Mouse (Mus musculus) thymus, adult 2 months (tissue): Measurements from ENCODE around the gene Bcl3. TPM values are rescaled to one million over a fixed set of nuclear protein-coding genes. Genes with fewer than 3 reads are reported as not detected.

ENCODE experiments used
- DNase-seq: peaks from one replicate; pipeline ENCODE4 v3.0.0; 2021
- H3K27ac ChIP-seq: fragments of 200-500 bp; 2 replicates; pipeline ENCODE4 v1.5.1; 2012; ENCODE audit warnings: low read length, control low read depth; ENCODE audit not compliant: control insufficient read depth, insufficient read depth
- H3K27me3 ChIP-seq: fragments of 200-500 bp; 2 replicates; pipeline ENCODE4 v1.6.1; 2012; ENCODE audit warnings: mild to moderate bottlenecking, low read length, moderate library complexity, mixed read lengths; ENCODE audit not compliant: control insufficient read depth, insufficient read depth
- H3K36me3 ChIP-seq: fragments of 200-500 bp; 2 replicates; pipeline ENCODE4 v1.6.1; 2012; ENCODE audit warnings: mild to moderate bottlenecking, low read length, moderate library complexity; ENCODE audit not compliant: control insufficient read depth, insufficient read depth
- H3K4me1 ChIP-seq: fragments of 200-500 bp; replicated peaks from 2 replicates; pipeline ENCODE4 v1.6.1; 2012; ENCODE audit warnings: low read length; ENCODE audit not compliant: control insufficient read depth, insufficient read depth
- H3K4me3 ChIP-seq: fragments of 200-500 bp; 2 replicates; pipeline ENCODE4 v1.5.1; 2012; ENCODE audit warnings: mild to moderate bottlenecking, low read length, control low read depth, moderate library complexity; ENCODE audit not compliant: control insufficient read depth, insufficient read depth
- CTCF ChIP-seq: fragments of 200-500 bp; IDR thresholded peaks from 2 replicates; pipeline ENCODE4 v1.5.1; 2012; ENCODE audit warnings: mild to moderate bottlenecking, control low read depth, low read length, moderate library complexity, borderline replicate concordance; ENCODE audit not compliant: control insufficient read depth, poor library complexity, insufficient read depth; ENCODE audit errors: extremely low read depth
- POLR2A ChIP-seq: fragments of 200-500 bp; IDR thresholded peaks from 2 replicates; pipeline ENCODE4 v1.6.1; 2012; ENCODE audit warnings: mild to moderate bottlenecking, low read length, control low read depth, moderate library complexity; ENCODE audit not compliant: control insufficient read depth, poor library complexity, insufficient read depth; ENCODE audit errors: extremely low read depth
- WGBS: fragments of 180-500 bp; shearing (Covaris S2); methylation state at CpG from one replicate; pipeline ENCODE4 v1.1.7; 2018; 5-methylcytosine and 5-hydroxymethylcytosine counted together
- polyA plus RNA-seq: library from polyadenylated mRNA; depleted of rRNA; stranded (reverse); fragments of >200 nt; gene quantifications from 2 replicates; pipeline ENCODE4 v1.2.3, GENCODE M21; 2012

Bcl3 gene
- polyA plus RNA-seq, 1 experiment = 54.4 TPM

- TF ChIP-seq POLR2A (no peak), CTCF (no peak)
- H3K36me3 ChIP-seq = no peaks in the 10 kb centered on the region
- H3K27me3 ChIP-seq = no peaks in the 10 kb centered on the region
- WGBS = 37% methylated on average over 3 of the region's 3 CpGs
- H3K4me1 ChIP-seq = peaks cover 14% of the 10 kb centered on the region
- no peak for DNase-seq
- no peak overlapping the region for H3K4me3 ChIP-seq
- no peak overlapping the region for H3K27ac ChIP-seq
Measured at GRCm38 (mm10) chr7:19836843-19837242, 14.3 kb upstream of the Bcl3 start.

GRCm38 (mm10) chr7:19834055-19834454 lies 11.5 kb upstream of the Bcl3 start:
- Histone ChIP-seq H3K36me3 (no peaks in the 10 kb centered on the region), H3K4me3 (no peak overlapping the region), H3K4me1 (peaks cover 13% of the 10 kb centered on the region), H3K27ac (no peak overlapping the region), H3K27me3 (no peaks in the 10 kb centered on the region)
- TF ChIP-seq POLR2A (no peak), CTCF (no peak)
- WGBS = 93% methylated on average over 3 of the region's 3 CpGs
- no peak for DNase-seq

- Histone ChIP-seq H3K27ac (no peak overlapping the region), H3K4me3 (no peak overlapping the region), H3K36me3 (no peaks in the 10 kb centered on the region), H3K27me3 (no peaks in the 10 kb centered on the region), H3K4me1 (peaks cover 13% of the 10 kb centered on the region)
- WGBS = 84% methylated on average over 9 of the region's 9 CpGs
- TF ChIP-seq CTCF = no peak
- no peak for TF ChIP-seq POLR2A
- DNase-seq = no peak
Measured at GRCm38 (mm10) chr7:19831837-19832236, 9.3 kb upstream of the Bcl3 start.

- 21% methylated on average over 13 of the region's 13 CpGs for WGBS
- no peak for TF ChIP-seq POLR2A
- TF ChIP-seq CTCF = no peak
- H3K36me3 ChIP-seq = no peaks in the 10 kb centered on the region
- H3K4me1 ChIP-seq = peaks cover 10% of the 10 kb centered on the region
- H3K27me3 ChIP-seq = no peaks in the 10 kb centered on the region
- H3K4me3 ChIP-seq = no peak overlapping the region
- no peak overlapping the region for H3K27ac ChIP-seq
- DNase-seq = no peak
Measured at GRCm38 (mm10) chr7:19830682-19831156, 8.1 kb upstream of the Bcl3 start.

DNA sequence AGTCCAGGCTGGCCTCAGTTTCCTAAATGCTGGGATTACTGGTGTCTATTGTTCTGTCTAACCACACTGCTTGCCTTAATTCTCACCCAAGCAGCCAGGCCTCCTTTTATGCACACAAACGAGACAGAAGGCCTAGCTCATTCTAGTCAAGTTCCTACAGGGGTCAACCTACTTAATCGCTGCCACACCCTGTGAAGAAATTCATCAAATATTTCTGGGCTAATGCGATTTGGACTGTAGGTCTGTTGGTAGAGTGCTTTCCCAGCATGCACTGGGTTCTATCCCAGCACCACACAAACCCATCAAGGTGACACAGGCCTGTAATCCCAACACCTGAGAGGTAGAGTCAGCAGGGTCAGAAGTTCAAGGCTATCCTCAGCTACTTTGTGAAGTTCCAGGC lies 7.1 kb upstream of the Bcl3 start:
- H3K4me3 ChIP-seq = no peak overlapping the region
- DNase-seq = no peak
- H3K27ac ChIP-seq = no peak overlapping the region
- H3K36me3 ChIP-seq = no peaks in the 10 kb centered on the region
- peaks cover 11% of the 10 kb centered on the region for H3K4me1 ChIP-seq
- 95% methylated on average over 3 of the region's 3 CpGs for WGBS
- H3K27me3 ChIP-seq = no peaks in the 10 kb centered on the region
- TF ChIP-seq POLR2A (no peak), CTCF (no peak)

DNA sequence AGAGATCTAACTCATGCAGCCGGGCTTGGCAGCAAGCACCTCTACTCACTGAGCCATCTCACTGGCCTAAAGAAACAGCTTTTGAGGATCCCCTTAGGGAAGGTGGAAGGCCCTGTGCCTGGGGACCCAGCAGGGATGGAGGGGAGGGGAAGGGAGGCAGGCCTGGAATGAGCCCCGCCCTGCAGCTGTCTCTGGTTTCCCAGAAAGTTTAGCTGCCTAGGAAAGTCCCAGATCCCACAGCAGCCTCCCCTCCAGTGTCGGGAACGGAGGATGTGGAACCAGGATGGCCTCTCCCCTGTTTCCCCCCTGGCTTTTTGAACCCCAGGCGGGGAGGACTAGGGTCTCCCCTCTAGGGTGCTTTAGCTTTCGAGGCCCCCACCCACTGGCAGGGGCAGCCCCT lies 4.2 kb upstream of the Bcl3 start:
- Histone ChIP-seq H3K27ac (no peak overlapping the region), H3K4me3 (no peak overlapping the region), H3K4me1 (peaks cover 27% of the 10 kb centered on the region), H3K27me3 (peaks cover 6% of the 10 kb centered on the region; the same call in 1 of the 2 replicates), H3K36me3 (no peaks in the 10 kb centered on the region)
- WGBS = 81% methylated on average over 6 of the region's 6 CpGs
- no peak for DNase-seq
- TF ChIP-seq POLR2A (no peak), CTCF (no peak)
